Mouse (Mus musculus): ENCODE results near the gene Vps8. TPM values are rescaled to one million over a fixed set of nuclear protein-coding genes. Genes with fewer than 3 reads are reported as not detected.

The Vps8 gene
- polyA plus RNA-seq, 1 experiment = 19.4 TPM

GRCm38 (mm10) chr16:21485716-21486115 lies 62.8 kb downstream of the Vps8 start:
- Histone ChIP-seq H3K4me3 (no peak overlapping the region), H3ac (ENCODE audit: control insufficient read depth, insufficient read length) (no peak overlapping the region), H3K36me3 (ENCODE audit: control insufficient read depth, insufficient read depth) (peaks cover 26% of the 10 kb centered on the region), H3K79me2 (ENCODE audit: control insufficient read depth, insufficient read depth) (no peaks in the 10 kb centered on the region), H3K27me3 (ENCODE audit: control insufficient read depth, insufficient read depth, insufficient read length) (no peaks in the 10 kb centered on the region), H3K4me2 (ENCODE audit: low read depth) (no peak overlapping the region)
- TF ChIP-seq USF1 (IDR thresholded peaks at IDR 0.05; ENCODE audit: low read depth) = no peak
- TF ChIP-seq MAX (IDR thresholded peaks at IDR 0.05; ENCODE audit: low read depth) = no peak
- TF ChIP-seq SRF (IDR thresholded peaks at IDR 0.05; ENCODE audit: control insufficient read depth, insufficient read length, low read depth) = no peak
- TF ChIP-seq REST (IDR thresholded peaks at IDR 0.05; ENCODE audit: insufficient read depth, insufficient read length) = no peak
- no peak for TF ChIP-seq TCF3 (IDR thresholded peaks at IDR 0.05; ENCODE audit: insufficient read length, low read depth)
- TF ChIP-seq POLR2A (IDR thresholded peaks at IDR 0.05; ENCODE audit: insufficient read length, low read depth) = no peak
- TF ChIP-seq E2F4 (IDR thresholded peaks at IDR 0.05; ENCODE audit: insufficient read depth) = no peak
- no peak for TF ChIP-seq POLR2AphosphoS2 (IDR thresholded peaks at IDR 0.05; ENCODE audit: insufficient read length, low read depth)

- Histone ChIP-seq H3K79me2 (ENCODE audit: control insufficient read depth, insufficient read depth) (no peaks in the 10 kb centered on the region), H3ac (ENCODE audit: control insufficient read depth, insufficient read length) (no peak overlapping the region), H3K4me2 (ENCODE audit: low read depth) (no peak overlapping the region), H3K4me3 (no peak overlapping the region), H3K36me3 (ENCODE audit: control insufficient read depth, insufficient read depth) (peaks cover 12% of the 10 kb centered on the region), H3K27me3 (ENCODE audit: control insufficient read depth, insufficient read depth, insufficient read length) (no peaks in the 10 kb centered on the region)
- TF ChIP-seq CEBPB (IDR thresholded peaks at IDR 0.05; ENCODE audit: insufficient read depth, poor library complexity, severe bottlenecking) = no peak
- no peak for TF ChIP-seq TCF12 (IDR thresholded peaks at IDR 0.05; ENCODE audit: insufficient read depth, poor library complexity, severe bottlenecking)
- TF ChIP-seq POLR2A (IDR thresholded peaks at IDR 0.05; ENCODE audit: insufficient read length, low read depth) = no peak
- TF ChIP-seq USF1 (IDR thresholded peaks at IDR 0.05; ENCODE audit: low read depth) = no peak
- TF ChIP-seq SRF (IDR thresholded peaks at IDR 0.05; ENCODE audit: control insufficient read depth, insufficient read length, low read depth) = no peak
- TF ChIP-seq TCF3 (IDR thresholded peaks at IDR 0.05; ENCODE audit: insufficient read length, low read depth) = no peak
Measured at GRCm38 (mm10) chr16:21488413-21488812, 65.5 kb downstream of the Vps8 start.

- Histone ChIP-seq H3K79me2 (ENCODE audit: control insufficient read depth, insufficient read depth) (no peaks in the 10 kb centered on the region), H3ac (ENCODE audit: control insufficient read depth, insufficient read length) (no peak overlapping the region), H3K4me3 (no peak overlapping the region), H3K27me3 (ENCODE audit: control insufficient read depth, insufficient read depth, insufficient read length) (no peaks in the 10 kb centered on the region), H3K36me3 (ENCODE audit: control insufficient read depth, insufficient read depth) (peaks cover 3% of the 10 kb centered on the region), H3K4me2 (ENCODE audit: low read depth) (no peak overlapping the region)
- TF ChIP-seq MYOD1 (IDR thresholded peaks at IDR 0.05; ENCODE audit: control insufficient read depth in 1 of 3, insufficient read length in 2 of 3, low read depth in 2 of 3) (no peak), SRF (IDR thresholded peaks at IDR 0.05; ENCODE audit: control insufficient read depth, insufficient read length, low read depth) (no peak), E2F4 (IDR thresholded peaks at IDR 0.05; ENCODE audit: insufficient read depth) (no peak), POLR2A (IDR thresholded peaks at IDR 0.05; ENCODE audit: insufficient read length, low read depth) (no peak), REST (IDR thresholded peaks at IDR 0.05; ENCODE audit: insufficient read depth, insufficient read length) (no peak), TCF12 (IDR thresholded peaks at IDR 0.05; ENCODE audit: insufficient read depth, poor library complexity, severe bottlenecking) (no peak), CEBPB (IDR thresholded peaks at IDR 0.05; ENCODE audit: insufficient read depth, poor library complexity, severe bottlenecking) (no peak), POLR2AphosphoS2 (IDR thresholded peaks at IDR 0.05; ENCODE audit: insufficient read length, low read depth) (no peak), MYOG (IDR thresholded peaks at IDR 0.05; ENCODE audit: control insufficient read depth in 1 of 3, insufficient read depth in 1 of 3, insufficient read length in 2 of 3, low read depth in 2 of 3) (no peak), USF1 (IDR thresholded peaks at IDR 0.05; ENCODE audit: low read depth) (no peak), TCF3 (IDR thresholded peaks at IDR 0.05; ENCODE audit: insufficient read length, low read depth) (no peak), MAX (IDR thresholded peaks at IDR 0.05; ENCODE audit: low read depth) (no peak)
Measured at GRCm38 (mm10) chr16:21492346-21492745, 69.4 kb downstream of the Vps8 start.

- H3ac ChIP-seq (ENCODE audit: control insufficient read depth, insufficient read length) = no peak overlapping the region
- no peak overlapping the region for H3K4me2 ChIP-seq (ENCODE audit: low read depth)
- no peaks in the 10 kb centered on the region for H3K79me2 ChIP-seq (ENCODE audit: control insufficient read depth, insufficient read depth)
- TF ChIP-seq MAX (IDR thresholded peaks at IDR 0.05; ENCODE audit: low read depth) (no peak), POLR2A (IDR thresholded peaks at IDR 0.05; ENCODE audit: insufficient read length, low read depth) (no peak), MYOG (IDR thresholded peaks at IDR 0.05; ENCODE audit: control insufficient read depth in 1 of 3, insufficient read depth in 1 of 3, insufficient read length in 2 of 3, low read depth in 2 of 3) (no peak), MYOD1 (IDR thresholded peaks at IDR 0.05; ENCODE audit: control insufficient read depth in 1 of 3, insufficient read length in 2 of 3, low read depth in 2 of 3) (no peak), CEBPB (IDR thresholded peaks at IDR 0.05; ENCODE audit: insufficient read depth, poor library complexity, severe bottlenecking) (no peak), USF1 (IDR thresholded peaks at IDR 0.05; ENCODE audit: low read depth) (no peak), POLR2AphosphoS2 (IDR thresholded peaks at IDR 0.05; ENCODE audit: insufficient read length, low read depth) (no peak), TCF3 (IDR thresholded peaks at IDR 0.05; ENCODE audit: insufficient read length, low read depth) (no peak), SRF (IDR thresholded peaks at IDR 0.05; ENCODE audit: control insufficient read depth, insufficient read length, low read depth) (no peak), REST (IDR thresholded peaks at IDR 0.05; ENCODE audit: insufficient read depth, insufficient read length) (no peak), E2F4 (IDR thresholded peaks at IDR 0.05; ENCODE audit: insufficient read depth) (no peak), TCF12 (IDR thresholded peaks at IDR 0.05; ENCODE audit: insufficient read depth, poor library complexity, severe bottlenecking) (no peak)
- H3K36me3 ChIP-seq (ENCODE audit: control insufficient read depth, insufficient read depth) = peaks cover 3% of the 10 kb centered on the region
- no peaks in the 10 kb centered on the region for H3K27me3 ChIP-seq (ENCODE audit: control insufficient read depth, insufficient read depth, insufficient read length)
- H3K4me3 ChIP-seq = no peak overlapping the region
Measured at GRCm38 (mm10) chr16:21492894-21493293, 70.0 kb downstream of the Vps8 start.

GRCm38 (mm10) chr16:21494681-21495080 lies 71.8 kb downstream of the Vps8 start:
- no peak overlapping the region for H3K4me2 ChIP-seq (ENCODE audit: low read depth)
- H3K79me2 ChIP-seq (ENCODE audit: control insufficient read depth, insufficient read depth) = no peaks in the 10 kb centered on the region
- no peak overlapping the region for H3K4me3 ChIP-seq
- H3K27me3 ChIP-seq (ENCODE audit: control insufficient read depth, insufficient read depth, insufficient read length) = no peaks in the 10 kb centered on the region
- H3K36me3 ChIP-seq (ENCODE audit: control insufficient read depth, insufficient read depth) = peaks cover 3% of the 10 kb centered on the region
- TF ChIP-seq E2F4 (IDR thresholded peaks at IDR 0.05; ENCODE audit: insufficient read depth) (no peak), USF1 (IDR thresholded peaks at IDR 0.05; ENCODE audit: low read depth) (no peak), SRF (IDR thresholded peaks at IDR 0.05; ENCODE audit: control insufficient read depth, insufficient read length, low read depth) (no peak), POLR2AphosphoS2 (IDR thresholded peaks at IDR 0.05; ENCODE audit: insufficient read length, low read depth) (no peak), REST (IDR thresholded peaks at IDR 0.05; ENCODE audit: insufficient read depth, insufficient read length) (no peak), MYOD1 (IDR thresholded peaks at IDR 0.05; ENCODE audit: control insufficient read depth in 1 of 3, insufficient read length in 2 of 3, low read depth in 2 of 3) (no peak), TCF3 (IDR thresholded peaks at IDR 0.05; ENCODE audit: insufficient read length, low read depth) (no peak), TCF12 (IDR thresholded peaks at IDR 0.05; ENCODE audit: insufficient read depth, poor library complexity, severe bottlenecking) (no peak), MYOG (IDR thresholded peaks at IDR 0.05; ENCODE audit: control insufficient read depth in 1 of 3, insufficient read depth in 1 of 3, insufficient read length in 2 of 3, low read depth in 2 of 3) (no peak), MAX (IDR thresholded peaks at IDR 0.05; ENCODE audit: low read depth) (no peak), CEBPB (IDR thresholded peaks at IDR 0.05; ENCODE audit: insufficient read depth, poor library complexity, severe bottlenecking) (no peak), POLR2A (IDR thresholded peaks at IDR 0.05; ENCODE audit: insufficient read length, low read depth) (no peak)
- H3ac ChIP-seq (ENCODE audit: control insufficient read depth, insufficient read length) = no peak overlapping the region
